Mouse (Mus musculus) olfactory bulb, adult 2 months (tissue): ENCODE measurements around the gene Morn5. TPM values are rescaled to one million over a fixed set of nuclear protein-coding genes. Genes with fewer than 3 reads are reported as not detected.

Experiments used
- H3K27ac ChIP-seq: fragments of 200-500 bp; 2 replicates; pipeline ENCODE4 v1.5.1; 2012; ENCODE audit warnings: low read depth, low read length; ENCODE audit not compliant: insufficient read depth
- H3K4me1 ChIP-seq: fragments of 200-500 bp; 2 replicates; pipeline ENCODE4 v1.6.1; 2012; ENCODE audit warnings: low read length; ENCODE audit not compliant: control insufficient read depth, insufficient read depth
- H3K4me3 ChIP-seq: fragments of 200-500 bp; 2 replicates; pipeline ENCODE4 v1.5.1; 2012; ENCODE audit warnings: mild to moderate bottlenecking, low read depth, low read length, moderate library complexity; ENCODE audit not compliant: insufficient read depth
- CTCF ChIP-seq: fragments of 200-500 bp; IDR thresholded peaks from 2 replicates; pipeline ENCODE4 v1.5.1; 2012; ENCODE audit warnings: low read depth, mild to moderate bottlenecking, low read length, moderate library complexity; ENCODE audit not compliant: insufficient read depth
- POLR2A ChIP-seq: fragments of 200-500 bp; IDR thresholded peaks from 2 replicates; pipeline ENCODE4 v1.6.1; 2012; ENCODE audit warnings: mild to moderate bottlenecking, low read depth, low read length, moderate library complexity; ENCODE audit not compliant: insufficient read depth
- WGBS: fragments of 180-500 bp; shearing (Covaris S2); methylation state at CpG from one replicate; pipeline ENCODE4 v1.1.7; 2018; 5-methylcytosine and 5-hydroxymethylcytosine counted together
- polyA plus RNA-seq: library from polyadenylated mRNA; stranded (reverse); fragments of >200 nt; gene quantifications from 2 replicates; pipeline ENCODE4 v1.2.4, GENCODE M21; 2012; ENCODE audit warnings: low replicate concordance; ENCODE audit not compliant: missing spikeins, insufficient read depth, insufficient read length

The Morn5 gene
- polyA plus RNA-seq: not detected in 2 replicates

DNA sequence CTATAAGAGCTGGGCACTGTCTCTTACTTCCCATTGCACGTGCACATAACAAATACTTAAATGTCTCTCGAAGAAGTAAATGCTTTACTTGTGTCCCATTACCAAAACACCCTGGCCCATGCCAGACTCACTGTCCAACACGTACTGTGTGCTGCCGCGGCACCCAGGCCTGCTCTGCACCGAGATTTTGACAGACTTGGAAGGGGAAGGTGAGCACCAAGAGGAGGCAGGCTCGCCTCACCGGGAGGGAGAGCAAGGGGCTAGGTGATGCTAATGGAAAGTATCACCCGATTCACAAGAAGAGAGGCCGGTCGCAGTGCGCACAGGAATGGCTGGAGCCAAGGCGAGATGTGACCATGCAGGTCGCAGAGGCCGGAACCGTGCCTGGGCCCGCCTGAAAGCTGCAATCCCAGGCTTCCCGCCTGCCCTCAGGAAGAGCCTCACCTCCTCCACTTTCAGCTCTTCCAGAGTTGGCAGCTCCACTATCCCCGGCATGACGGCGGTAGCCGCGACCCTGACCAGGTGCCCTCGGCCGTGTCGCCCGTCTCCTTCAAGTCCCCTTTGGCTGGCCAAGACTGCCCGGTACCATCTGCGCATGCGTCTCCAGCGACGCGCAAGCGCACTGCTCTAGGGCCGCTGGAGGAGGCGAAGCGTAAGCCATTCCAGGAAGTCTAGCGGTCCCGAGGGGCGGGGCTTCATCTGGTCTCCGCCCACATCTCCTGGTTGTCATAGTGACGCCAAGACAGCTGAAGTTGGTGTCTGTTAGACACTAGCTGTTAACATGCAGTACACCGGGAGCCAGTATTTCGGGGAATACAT lies at the start of gene Morn5, which contains the start of gene Ndufa8:
Gene Morn5, plus strand, starts transcription at position 711 of the 819 bp plus-strand sequence.
Gene Ndufa8, minus strand, starts transcription at position 659 of the 819 bp plus-strand sequence.
- no peak for TF ChIP-seq CTCF
- TF ChIP-seq POLR2A: peak; percentile 64
- H3K4me3 ChIP-seq: peak within 1 kb of the TSS; percentile 90
- WGBS: under 1% methylated on average over 44 of the region's 44 CpGs

DNA sequence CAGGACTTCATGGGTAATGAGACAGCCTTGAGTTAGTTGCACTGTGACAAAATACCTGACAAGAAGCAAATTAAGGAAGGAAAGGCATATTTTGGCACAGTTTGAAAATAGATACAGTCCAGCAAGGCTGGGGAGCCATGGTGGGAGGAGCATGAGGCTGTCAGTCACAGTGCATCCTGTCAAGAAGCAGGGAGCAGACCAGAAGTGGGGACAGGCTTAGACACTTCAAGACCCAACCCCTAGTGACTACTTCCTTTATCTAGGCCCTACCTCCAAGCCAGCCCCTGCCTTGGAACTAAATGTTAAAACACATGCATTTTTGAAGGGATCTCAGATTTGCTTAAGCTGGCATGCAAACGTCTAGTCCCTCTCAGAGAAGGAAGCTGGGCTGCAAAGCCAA lies 48.9 kb upstream of the Morn5 start:
- H3K4me3 ChIP-seq: no peak overlapping the region
- H3K4me1 ChIP-seq: peaks cover 2% of the 10 kb centered on the region; the same call in 1 of the 2 replicates
- TF ChIP-seq POLR2A (no peak), CTCF (no peak)
- WGBS: 56% methylated on average over 1 of the region's 1 CpGs
- H3K27ac ChIP-seq: no peak overlapping the region

More for the DNA sequence above, at the start of gene Morn5, which contains the start of gene Ndufa8:
- Histone ChIP-seq H3K27ac (peak within 1 kb of the TSS; percentile 72), H3K4me1 (peaks cover 9% of the 10 kb centered on the region)

DNA sequence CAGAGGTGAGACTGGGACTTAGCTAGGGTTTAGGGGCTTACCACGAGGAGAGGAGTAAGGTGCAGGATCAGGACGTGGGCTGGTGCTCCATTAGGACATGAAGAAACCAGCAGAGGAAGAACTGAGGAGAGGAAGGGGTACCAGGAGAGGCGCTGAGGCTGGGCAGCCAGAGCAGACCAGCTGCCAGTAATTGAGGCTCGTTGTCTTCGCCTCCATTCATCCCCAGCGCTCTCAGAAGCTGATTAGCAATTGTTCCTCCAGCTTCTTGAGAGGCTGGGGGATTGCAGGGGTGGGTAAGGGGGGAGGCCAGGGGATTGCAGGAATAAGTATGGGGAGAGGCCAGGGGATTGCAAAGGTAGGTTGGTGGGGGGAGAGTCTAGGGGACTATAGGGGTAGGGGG lies 47.1 kb upstream of the Morn5 start:
- 49% methylated on average over 6 of the region's 6 CpGs for WGBS

GRCm38 (mm10) chr2:36008071-36008470 lies 41.2 kb upstream of the Morn5 start:
- TF ChIP-seq CTCF (0 out of 2 replicates have a peak, but pooled peaks have one; percentile 28), POLR2A (no peak)
- H3K4me3 ChIP-seq: no peak overlapping the region
- 19% methylated on average over 1 of the region's 1 CpGs for WGBS
- H3K4me1 ChIP-seq: peaks cover 16% of the 10 kb centered on the region
- no peak overlapping the region for H3K27ac ChIP-seq

More for the DNA sequence above, 47.1 kb upstream of the Morn5 start:
- Histone ChIP-seq H3K27ac (no peak overlapping the region), H3K4me1 (peaks cover 2% of the 10 kb centered on the region; the same call in 1 of the 2 replicates), H3K4me3 (no peak overlapping the region)
- TF ChIP-seq CTCF: no peak
- no peak for TF ChIP-seq POLR2A

DNA sequence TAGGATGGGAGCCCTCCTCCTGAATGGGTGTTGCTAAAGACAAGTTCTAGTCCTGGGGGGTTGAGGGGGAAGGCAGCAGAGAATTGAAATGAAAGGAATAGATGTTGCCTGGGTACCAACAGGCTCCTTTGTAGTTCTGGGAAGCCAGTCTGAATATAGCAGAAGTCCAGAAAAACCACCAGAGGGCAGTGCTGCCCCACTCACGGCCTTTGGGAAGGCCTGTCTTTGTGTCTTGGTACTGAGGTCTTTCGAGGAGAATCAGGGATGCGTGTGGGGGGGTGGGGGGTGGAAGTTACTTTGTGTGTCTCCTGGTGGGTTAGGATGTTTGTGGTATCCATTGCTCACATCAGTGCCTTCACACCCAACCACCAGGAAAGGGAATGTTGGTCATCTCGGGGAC lies 39.9 kb upstream of the Morn5 start:
- Histone ChIP-seq H3K4me1 (peaks cover 16% of the 10 kb centered on the region), H3K27ac (no peak overlapping the region), H3K4me3 (no peak overlapping the region)
- TF ChIP-seq POLR2A (no peak), CTCF (peak; percentile 80)
- WGBS: 27% methylated on average over 4 of the region's 4 CpGs

- TF ChIP-seq POLR2A (no peak), CTCF (no peak)
- Histone ChIP-seq H3K4me3 (no peak overlapping the region), H3K27ac (no peak overlapping the region), H3K4me1 (peaks cover 16% of the 10 kb centered on the region)
- 58% methylated on average over 8 of the region's 8 CpGs for WGBS
Observed at GRCm38 (mm10) chr2:36010579-36010978, 38.7 kb upstream of the Morn5 start.

DNA sequence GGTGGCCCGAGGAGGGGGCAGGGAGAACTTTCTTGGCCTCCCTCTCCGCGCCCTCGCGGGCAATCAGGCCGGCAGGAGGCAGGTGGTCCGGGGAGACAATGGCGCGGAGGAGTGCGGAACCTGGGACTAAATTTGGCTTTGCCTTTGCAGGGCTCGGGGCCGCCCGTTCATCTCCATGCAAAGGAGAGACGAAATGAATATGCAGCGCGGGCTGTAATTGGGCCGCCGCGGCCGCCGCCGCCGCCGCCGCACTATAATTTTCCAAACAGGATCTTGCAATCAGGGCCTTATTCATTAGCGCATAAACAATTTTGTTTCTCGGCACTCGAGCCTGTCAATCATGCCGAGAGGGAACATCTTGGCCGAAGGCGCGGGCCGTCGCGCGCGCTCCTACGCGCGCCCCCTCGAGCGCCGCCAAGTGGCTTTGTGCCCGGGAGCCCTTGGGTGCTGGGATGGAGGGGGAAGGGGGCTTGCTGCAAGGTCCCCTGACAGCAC lies 37.9 kb upstream of the Morn5 start:
- TF ChIP-seq CTCF (no peak; the same call in 1 of the 2 replicates), POLR2A (no peak)
- Histone ChIP-seq H3K4me3 (peak overlapping the region; percentile 50), H3K4me1 (peaks cover 16% of the 10 kb centered on the region), H3K27ac (no peak overlapping the region)
- under 1% methylated on average over 44 of the region's 44 CpGs for WGBS

DNA sequence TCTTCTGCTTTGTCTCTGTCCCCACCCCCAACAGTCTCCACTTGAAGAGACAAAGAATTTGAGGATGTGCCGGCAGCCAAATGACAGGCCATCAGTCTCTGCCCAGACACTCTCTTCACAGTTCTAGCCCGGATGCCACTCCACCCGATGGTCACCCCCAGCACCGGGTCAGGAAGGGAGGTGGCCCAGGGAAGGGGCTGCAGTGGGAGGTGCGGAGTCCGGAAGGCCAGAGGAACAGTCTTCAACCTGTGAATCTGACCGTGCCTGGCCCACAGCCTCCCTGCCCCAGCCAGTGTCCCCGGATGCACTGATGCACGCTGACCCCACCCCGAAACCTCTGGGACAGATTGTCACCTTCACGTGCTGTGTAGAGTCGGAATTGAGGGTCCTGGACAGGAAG lies 36.2 kb upstream of the Morn5 start:
- WGBS: 76% methylated on average over 12 of the region's 12 CpGs
- Histone ChIP-seq H3K27ac (no peak overlapping the region), H3K4me1 (peaks cover 16% of the 10 kb centered on the region), H3K4me3 (no peak overlapping the region)
- TF ChIP-seq CTCF (no peak), POLR2A (no peak)

GRCm38 (mm10) chr2:36021385-36022159 lies 27.7 kb upstream of the Morn5 start:
- WGBS: 5% methylated on average over 32 of the region's 32 CpGs
- TF ChIP-seq CTCF (peak; percentile 49), POLR2A (no peak)

More at GRCm38 (mm10) chr2:36021385-36022159, 27.7 kb upstream of the Morn5 start:
- Histone ChIP-seq H3K27ac (no peak overlapping the region), H3K4me1 (peaks cover 8% of the 10 kb centered on the region), H3K4me3 (peak overlapping the region; percentile 37)
